Mouse (Mus musculus) stomach, embryonic 16.5 days (tissue): Measurements from ENCODE around the gene Vmn2r84. TPM values are rescaled to one million over a fixed set of nuclear protein-coding genes. Genes with fewer than 3 reads are reported as not detected.

Source experiments
- ATAC-seq: fragments of 200-750 bp; cut with Nextera tagmentation; 2 replicates; pipeline ENCODE4 v1.8.0; 2017; ENCODE audit warnings: moderate number of reproducible peaks, moderate TSS enrichment; ENCODE audit not compliant: insufficient read depth, low FRiP score
- H3K27ac ChIP-seq: fragments of 300-500 bp; sonication (generic); 2 replicates; pipeline ENCODE4 v1.5.1; 2014; ENCODE audit warnings: low read length
- H3K27me3 ChIP-seq: fragments of 300-500 bp; sonication (generic); 2 replicates; pipeline ENCODE4 v1.6.1; 2014; ENCODE audit warnings: low read length, control low read depth, mixed read lengths; ENCODE audit not compliant: control insufficient read depth, insufficient read depth
- H3K36me3 ChIP-seq: fragments of 300-500 bp; sonication (generic); 2 replicates; pipeline ENCODE4 v1.6.1; 2014; ENCODE audit warnings: low read length; ENCODE audit not compliant: control insufficient read depth, insufficient read depth
- H3K4me1 ChIP-seq: fragments of 300-500 bp; sonication (generic); 2 replicates; pipeline ENCODE4 v1.6.1; 2014; ENCODE audit warnings: low read length, control low read depth, mixed read lengths; ENCODE audit not compliant: control insufficient read depth, insufficient read depth
- H3K4me2 ChIP-seq: fragments of 300-500 bp; sonication (generic); 2 replicates; pipeline ENCODE4 v1.6.1; 2014; ENCODE audit warnings: low read depth, low read length, mixed read lengths
- H3K4me3 ChIP-seq: fragments of 300-500 bp; sonication (generic); replicated peaks from 2 replicates; pipeline ENCODE4 v1.5.1; 2014; ENCODE audit warnings: mild to moderate bottlenecking, low read length
- H3K9ac ChIP-seq: fragments of 300-500 bp; sonication (generic); 2 replicates; pipeline ENCODE4 v1.6.1; 2014; ENCODE audit warnings: low read length
- H3K9me3 ChIP-seq: fragments of 300-500 bp; sonication (generic); replicated peaks from 2 replicates; pipeline ENCODE4 v1.6.1; 2016; ENCODE audit warnings: low read length, control low read depth; ENCODE audit not compliant: control insufficient read depth
- WGBS: fragments of 180-500 bp; shearing (Covaris S2); extraction: QIAGEN DNeasy Blood & Tissue Kit; methylation state at CpG from one replicate; pipeline ENCODE4 v1.1.7; 2014; 5-methylcytosine and 5-hydroxymethylcytosine counted together
- polyA plus RNA-seq: library from polyadenylated mRNA; unstranded; fragments of >200 nt; fragmentation: Nextera tagmentation; extraction: Ambion mirVana; gene quantifications from 2 replicates; pipeline ENCODE4 v1.2.1, GENCODE M21; 2015

The Vmn2r84 gene
- polyA plus RNA-seq, 1 experiment from 2014 or later = not detected

- ATAC-seq = no peak
- no peaks in the 10 kb centered on the region for H3K4me1 ChIP-seq
- WGBS = 76% methylated on average over 1 of the region's 1 CpGs
- H3K27ac ChIP-seq = no peak overlapping the region
- no peak overlapping the region for H3K4me3 ChIP-seq
- H3K36me3 ChIP-seq = no peaks in the 10 kb centered on the region
- H3K9me3 ChIP-seq = no peaks in the 10 kb centered on the region
- no peak overlapping the region for H3K9ac ChIP-seq
- H3K27me3 ChIP-seq = no peaks in the 10 kb centered on the region
- no peak overlapping the region for H3K4me2 ChIP-seq
Observed at GRCm38 (mm10) chr10:130336385-130336784, 57.7 kb downstream of the Vmn2r84 start.

DNA sequence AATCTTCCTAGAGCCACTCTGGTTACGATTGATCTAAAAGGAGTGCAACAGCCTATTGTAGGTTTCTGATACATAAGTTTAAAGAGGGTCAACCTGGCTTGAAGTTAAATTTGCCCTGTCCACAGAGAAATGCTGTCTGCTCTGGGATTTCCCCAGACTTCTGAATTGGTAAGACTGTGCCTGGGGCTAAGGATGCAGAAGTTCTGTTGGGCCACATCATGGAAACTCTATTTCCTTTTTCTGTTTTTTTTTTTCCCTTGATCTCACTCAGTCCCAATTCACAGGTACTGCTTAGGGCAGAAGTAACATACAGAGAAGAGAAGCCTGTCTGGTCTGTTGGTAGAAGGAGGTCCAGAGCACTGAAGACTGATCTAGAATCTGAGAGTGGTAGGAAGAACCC, 63.4 kb downstream of the Vmn2r84 start:
- H3K4me2 ChIP-seq = no peak overlapping the region
- H3K36me3 ChIP-seq = no peaks in the 10 kb centered on the region
- no peaks in the 10 kb centered on the region for H3K4me1 ChIP-seq
- H3K4me3 ChIP-seq = no peak overlapping the region
- H3K9me3 ChIP-seq = no peaks in the 10 kb centered on the region
- no peaks in the 10 kb centered on the region for H3K27me3 ChIP-seq
- H3K9ac ChIP-seq = no peak overlapping the region
- no peak for ATAC-seq
- H3K27ac ChIP-seq = no peak overlapping the region
- WGBS = 95% methylated on average over 1 of the region's 1 CpGs

Other genes starting within 250 kb of the Vmn2r84 start
- gene Olfr825, start 227.6 kb downstream of the Vmn2r84 start, polyA plus RNA-seq = not detected in 2 replicates
- not detected in 2 replicates for gene Olfr826, start 210.1 kb downstream of the Vmn2r84 start, polyA plus RNA-seq
- not detected in 2 replicates for gene Olfr827, start 179.9 kb downstream of the Vmn2r84 start, polyA plus RNA-seq
- not detected in 2 replicates for gene Neurod4, start 114.1 kb downstream of the Vmn2r84 start, polyA plus RNA-seq
- 0.74 and 1.6 TPM in 2 replicates for gene Tespa1, start 71.5 kb downstream of the Vmn2r84 start, polyA plus RNA-seq
- gene Vmn2r85, start 35.4 kb upstream of the Vmn2r84 start, polyA plus RNA-seq = not detected in 2 replicates
- gene Vmn2r86, start 61.7 kb upstream of the Vmn2r84 start, polyA plus RNA-seq = not detected in 2 replicates
- gene Vmn2r87, start 103.1 kb upstream of the Vmn2r84 start, polyA plus RNA-seq = not detected in 2 replicates